Mouse (Mus musculus): Measurements from ENCODE around the gene Mup20.
A peak's percentile ranks its signal among the peaks of the same experiment; 100 is the strongest.
"Not testable (repeated sequence)": the region's sequence is repeated elsewhere in the genome, so short reads cannot be mapped to it uniquely, and the experiment has no call there.

The Mup20 gene

DNA sequence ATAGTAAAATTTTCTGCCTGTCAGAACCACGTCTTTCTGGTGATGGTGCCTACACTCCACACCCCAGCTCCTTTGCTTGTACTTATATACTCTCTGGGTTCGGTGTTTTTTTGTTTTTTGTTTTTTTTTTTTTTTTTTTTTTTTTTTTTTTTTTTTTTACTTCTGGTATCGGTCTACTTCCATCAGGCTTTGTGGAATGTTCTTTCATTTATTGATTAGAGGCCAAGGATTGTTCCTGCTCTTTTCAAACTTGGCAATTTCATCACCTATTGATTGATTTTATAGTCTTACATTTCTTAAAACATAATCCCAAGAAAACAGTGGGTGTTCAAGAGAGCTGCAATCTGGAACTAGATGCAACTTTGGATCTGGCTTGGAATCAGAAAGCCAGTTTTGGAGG lies at the start of gene Mup20:
Gene Mup20 (minus strand): TSS at position 101 of the 400 bp plus-strand sequence.
- not testable (repeated sequence) for DNase-seq (ENCODE audit: low read depth, low spot score)

DNA sequence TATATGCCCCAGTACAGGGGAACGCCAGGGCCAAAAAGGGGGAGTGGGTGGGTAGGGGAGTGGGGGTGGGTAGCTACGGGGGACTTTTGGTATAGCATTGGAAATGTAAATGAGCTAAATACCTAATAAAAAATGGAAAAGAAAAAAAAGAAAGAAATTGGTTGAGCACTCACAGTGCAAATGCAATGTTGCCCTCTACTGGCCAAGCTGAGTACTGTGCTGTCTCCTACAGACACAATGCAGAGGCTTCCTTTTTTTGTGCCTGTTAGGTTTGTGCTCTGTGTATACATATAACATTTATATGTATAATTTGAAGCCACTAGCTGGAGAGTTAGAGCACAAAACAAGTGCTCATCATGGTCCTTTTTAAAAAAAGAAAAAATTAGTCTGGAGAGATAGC lies 49.4 kb upstream of the Mup20 start:
- DNase-seq (ENCODE audit: low read depth, low spot score): peak; percentile 55

- no peak for DNase-seq (ENCODE audit: low read depth, low spot score)
Observed at GRCm38 (mm10) chr4:62087953-62088352, 34.0 kb upstream of the Mup20 start.

GRCm38 (mm10) chr4:62087241-62087640 lies 33.3 kb upstream of the Mup20 start, which contains the start of gene Mup3:
Gene Mup3, minus strand, starts transcription at chr4:62087342.
- DNase-seq (ENCODE audit: low read depth, low spot score): no peak

DNA sequence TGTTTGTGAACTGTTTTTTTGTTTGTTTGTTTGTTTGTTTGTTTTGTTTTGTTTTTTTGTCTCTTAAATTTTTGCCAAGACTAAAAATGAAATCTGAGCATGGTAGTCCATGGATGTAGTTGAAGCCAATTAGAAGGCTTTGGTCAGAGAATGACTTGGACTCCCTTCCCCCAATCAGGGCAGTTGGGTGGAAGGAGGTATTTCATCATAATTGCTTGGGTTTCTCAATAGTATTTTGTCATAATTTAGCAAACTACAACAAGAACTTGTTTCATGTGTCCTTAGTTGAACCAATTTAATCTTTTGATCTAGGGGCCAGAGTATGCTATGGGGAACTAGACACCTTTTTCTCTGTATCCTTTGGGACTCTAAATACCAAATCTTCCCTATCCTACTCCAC lies 28.8 kb upstream of the Mup20 start:
- no peak for DNase-seq (ENCODE audit: low read depth, low spot score)

DNA sequence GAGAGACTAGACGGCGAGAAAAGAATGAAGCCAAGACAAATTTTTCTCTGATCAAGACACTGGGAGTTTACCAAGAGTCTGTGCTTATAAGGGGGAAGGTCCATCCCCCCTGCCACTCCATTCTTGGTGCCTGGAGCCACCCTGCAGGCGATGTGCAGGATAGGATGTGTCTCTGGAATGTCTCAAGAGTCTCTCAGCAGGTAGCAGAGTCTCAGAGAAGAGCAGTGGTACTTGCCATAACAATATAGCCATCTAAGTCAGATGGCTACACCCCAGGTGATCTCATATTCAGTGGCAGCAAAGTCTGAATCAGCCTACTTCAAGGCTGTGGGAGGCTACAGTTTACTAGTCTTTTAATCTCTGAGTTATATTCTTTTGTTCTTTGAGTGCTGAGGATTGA lies 21.2 kb upstream of the Mup20 start:
- peak; percentile 84 for DNase-seq (ENCODE audit: low read depth, low spot score)

DNA sequence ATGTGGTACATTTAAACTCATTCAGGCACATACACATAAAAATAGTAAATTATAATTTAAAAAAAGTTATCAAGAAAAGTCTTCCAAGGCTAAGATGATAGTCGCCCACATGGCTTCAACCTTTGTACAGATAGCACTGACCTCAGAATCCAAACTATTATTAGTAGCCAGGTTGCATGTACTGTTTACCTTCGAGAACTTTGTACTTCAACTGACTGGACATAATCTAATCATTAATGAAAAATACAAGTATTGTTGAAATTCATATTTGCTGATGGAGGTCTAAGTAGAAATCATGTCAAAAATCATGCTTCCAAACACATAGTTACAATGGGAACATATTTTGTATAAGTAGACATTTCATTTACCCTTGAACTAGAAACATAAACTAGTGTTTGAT lies 822 bp upstream of the Mup20 start:
- DNase-seq (ENCODE audit: low read depth, low spot score): not testable (repeated sequence)

DNA sequence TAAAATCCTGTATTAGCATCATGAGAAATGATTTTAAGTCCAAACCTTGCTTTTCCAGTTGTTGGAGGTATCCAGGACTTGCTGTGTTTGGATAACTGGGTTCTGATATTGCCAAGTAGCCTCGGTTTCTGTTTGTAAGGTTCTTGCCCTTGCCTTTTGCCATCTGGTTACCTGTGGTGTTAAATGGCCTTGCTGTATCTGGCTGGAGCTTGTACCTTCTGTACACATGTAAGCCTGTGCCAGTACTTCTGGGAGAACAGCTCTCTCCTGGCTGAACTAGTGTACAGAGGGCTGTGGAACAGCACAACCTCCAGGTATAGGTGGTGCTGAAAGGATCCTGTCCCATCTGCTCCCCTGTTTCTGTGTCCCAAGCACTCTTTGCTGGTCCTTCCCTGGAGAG lies 27.7 kb downstream of the Mup20 start:
- no peak for DNase-seq (ENCODE audit: low read depth, low spot score)

DNA sequence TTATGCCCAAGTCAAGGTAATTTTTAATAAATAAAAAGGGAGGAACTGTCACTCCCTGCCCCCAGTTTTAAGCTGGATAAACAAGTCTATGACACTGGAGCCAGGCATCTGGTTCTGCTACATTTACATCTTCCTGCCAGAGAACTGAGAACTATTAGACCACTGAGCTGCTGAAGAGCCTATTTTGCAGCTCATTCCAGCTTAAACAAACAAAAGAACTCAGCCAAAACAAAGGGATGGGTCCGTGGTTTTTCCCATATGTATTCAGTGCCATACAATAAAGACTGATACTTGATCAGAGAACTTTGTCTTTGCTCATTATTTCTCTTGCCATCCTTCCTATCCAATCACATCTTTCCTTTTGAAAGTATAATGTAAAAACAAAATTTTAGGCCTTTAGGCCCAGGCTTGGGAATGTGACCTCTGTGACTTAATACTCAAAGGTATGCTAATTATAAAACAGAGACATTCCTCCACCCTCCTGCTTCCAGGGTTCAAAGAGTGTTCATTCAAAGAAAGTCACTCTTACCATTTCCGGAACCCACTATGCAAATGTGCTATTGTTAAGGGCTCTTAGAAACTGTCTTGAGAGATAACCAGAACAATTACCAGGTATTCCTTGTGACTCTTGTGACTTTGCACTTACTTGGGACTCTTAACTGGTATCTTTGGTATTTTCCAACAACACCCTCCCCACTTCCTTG lies 29.6 kb downstream of the Mup20 start:
- peak; percentile 95 for DNase-seq (ENCODE audit: low read depth, low spot score)

DNA sequence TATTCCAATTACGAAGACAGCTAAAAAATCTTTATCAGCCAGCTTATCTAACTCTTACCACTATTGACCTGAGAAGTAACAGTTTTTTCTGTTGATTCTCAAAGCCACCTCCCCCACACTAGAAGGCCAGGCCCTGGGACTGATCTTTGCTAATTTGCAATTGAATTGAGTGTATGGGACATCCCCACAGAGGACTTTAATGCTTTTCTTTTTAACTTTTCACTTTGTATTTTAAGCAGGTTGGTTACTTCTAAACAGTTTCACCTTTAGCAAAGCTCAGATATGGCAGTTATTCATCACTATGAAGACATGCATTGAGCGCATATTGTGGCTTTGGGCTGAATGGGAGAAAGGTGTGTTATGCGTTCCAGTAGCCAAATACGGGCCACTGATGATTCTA lies 30.3 kb downstream of the Mup20 start:
- DNase-seq (ENCODE audit: low read depth, low spot score): peak; percentile 69

- DNase-seq (ENCODE audit: low read depth, low spot score): peak; percentile 20
Observed at GRCm38 (mm10) chr4:62023120-62023519, 30.8 kb downstream of the Mup20 start.

DNA sequence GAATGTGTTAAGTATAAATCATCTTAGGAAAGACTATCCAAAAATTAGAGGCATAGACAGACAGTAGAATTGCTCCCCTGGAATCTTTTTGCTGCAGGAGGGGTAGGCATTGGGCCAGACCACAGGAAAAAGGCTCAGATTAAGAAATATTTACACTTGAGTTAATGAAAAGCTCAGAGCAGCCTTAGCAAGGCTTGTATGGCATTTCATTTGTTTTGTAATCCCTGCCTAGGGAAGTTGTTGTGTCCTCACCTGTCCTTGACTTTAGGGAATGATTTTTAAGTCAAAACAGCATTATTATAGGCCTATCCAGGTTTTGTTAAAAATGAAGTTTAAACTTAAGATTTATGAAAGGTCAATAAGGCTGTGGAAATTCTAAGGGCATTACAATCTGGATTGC lies 33.4 kb downstream of the Mup20 start:
- DNase-seq (ENCODE audit: low read depth, low spot score): not testable (repeated sequence)

All from R1 (cell line).